Mouse (Mus musculus) spleen, adult 2 months (tissue): ENCODE results near the gene Map3k4. TPM values are rescaled to one million over a fixed set of nuclear protein-coding genes. Genes with fewer than 3 reads are reported as not detected.

Experiments used
- DNase-seq, 2 experiments: peaks; one replicate each; pipeline versions ENCODE4 v3.0.0 to v3.0.0-alpha.2; 2012 to 2021; ENCODE audit warnings: low spot score in 2 of 2, low read depth in 1 of 2
- H3K27ac ChIP-seq: fragments of 200-500 bp; 2 replicates; pipeline ENCODE4 v1.5.1; 2012; ENCODE audit warnings: low read length, inconsistent platforms; ENCODE audit not compliant: insufficient read depth
- H3K27me3 ChIP-seq: fragments of 200-500 bp; 2 replicates; pipeline ENCODE4 v1.6.1; 2012; ENCODE audit warnings: mild to moderate bottlenecking, moderate library complexity, low read length, inconsistent platforms; ENCODE audit not compliant: control insufficient read depth, insufficient read depth
- H3K36me3 ChIP-seq: fragments of 200-500 bp; 2 replicates; pipeline ENCODE4 v1.6.1; 2012; ENCODE audit warnings: mild to moderate bottlenecking, low read length, inconsistent platforms; ENCODE audit not compliant: control insufficient read depth, insufficient read depth
- H3K4me1 ChIP-seq: fragments of 200-500 bp; 2 replicates; pipeline ENCODE4 v1.6.1; 2011; ENCODE audit warnings: inconsistent platforms; ENCODE audit not compliant: control insufficient read depth, insufficient read depth, insufficient read length
- H3K4me3 ChIP-seq: fragments of 200-500 bp; 2 replicates; pipeline ENCODE4 v1.5.1; 2011; ENCODE audit warnings: mild to moderate bottlenecking, inconsistent platforms; ENCODE audit not compliant: insufficient read depth, insufficient read length; ENCODE audit errors: extremely low read depth
- CTCF ChIP-seq: fragments of 200-500 bp; IDR thresholded peaks from 2 replicates; pipeline ENCODE4 v1.5.1; 2011; ENCODE audit warnings: mild to moderate bottlenecking, inconsistent platforms; ENCODE audit not compliant: insufficient read depth, insufficient read length, insufficient replicate concordance; ENCODE audit errors: extremely low read depth
- POLR2A ChIP-seq: fragments of 200-500 bp; IDR thresholded peaks from 2 replicates; pipeline ENCODE4 v1.6.1; 2011; ENCODE audit warnings: low read depth, low read length, inconsistent platforms
- WGBS: fragments of 180-500 bp; shearing (Covaris S2); methylation state at CpG from one replicate; pipeline ENCODE4 v1.1.7; 2018; 5-methylcytosine and 5-hydroxymethylcytosine counted together
- polyA plus RNA-seq: library from polyadenylated mRNA; depleted of rRNA; stranded (reverse); fragments of >200 nt; gene quantifications from 2 replicates; pipeline ENCODE4 v1.2.3, GENCODE M21; 2012

Map3k4 gene
- polyA plus RNA-seq, 1 experiment, result 18.4 TPM

DNA sequence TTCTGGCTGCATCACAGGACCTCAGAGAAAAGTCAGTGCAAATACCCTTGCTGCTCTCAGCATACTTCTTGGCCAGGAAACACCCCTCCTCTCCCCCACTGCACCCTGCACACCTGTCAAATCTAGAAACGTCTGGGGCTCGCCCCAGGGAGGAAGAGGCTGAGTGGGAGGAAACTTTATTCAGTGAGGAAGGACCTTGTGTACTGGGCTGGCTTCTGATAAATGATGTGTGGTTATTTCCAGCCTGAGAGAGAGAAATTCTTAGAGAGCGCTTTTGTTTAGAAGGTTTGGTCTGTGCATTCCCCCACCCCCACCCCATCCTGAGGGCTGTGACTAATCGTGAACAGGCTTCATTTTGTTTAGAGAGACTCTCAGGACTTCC is 112.9 kb downstream of the Map3k4 start:
- Histone ChIP-seq H3K4me1 (peaks cover 8% of the 10 kb centered on the region; the same call in 1 of the 2 replicates), H3K27me3 (no peaks in the 10 kb centered on the region), H3K36me3 (no peaks in the 10 kb centered on the region), H3K27ac (peak overlapping the region; percentile 63), H3K4me3 (no peak overlapping the region)
- TF ChIP-seq POLR2A (no peak), CTCF (no peak)
- WGBS, result 10% methylated on average over 4 of the region's 4 CpGs
- no peak for DNase-seq

DNA sequence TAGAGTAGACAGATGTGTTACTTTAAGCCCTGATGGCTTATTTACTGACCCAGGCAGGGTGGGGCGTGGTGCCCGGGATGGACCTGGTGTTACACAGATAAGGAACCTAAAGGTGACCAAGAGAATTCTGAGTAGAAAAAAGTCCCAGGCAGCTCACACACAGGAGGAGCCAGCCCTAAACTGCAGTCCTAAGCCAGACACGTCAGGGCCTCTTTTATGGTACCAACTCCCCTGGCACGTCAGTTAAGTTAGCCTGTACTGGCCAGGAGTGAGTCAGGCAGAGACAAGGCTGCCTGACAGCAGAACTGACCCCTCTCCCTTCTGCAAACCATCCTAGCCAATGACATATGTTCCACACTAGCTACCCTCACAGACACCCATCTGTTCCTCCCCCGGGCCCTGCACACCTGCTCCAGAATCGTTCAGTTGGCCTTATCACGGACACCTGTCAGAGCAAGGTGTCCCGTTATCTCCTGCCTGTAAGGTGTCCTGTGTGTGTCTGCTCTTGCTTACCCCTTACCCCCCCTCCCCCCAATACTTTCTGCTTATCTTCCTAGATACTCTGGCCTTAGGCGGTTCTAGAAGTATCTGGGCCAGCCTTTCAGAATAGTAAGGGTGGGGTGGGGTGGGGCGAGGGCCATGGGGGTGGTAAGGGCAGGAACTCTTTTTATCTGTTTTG is 113.4 kb downstream of the Map3k4 start:
- Histone ChIP-seq H3K27me3 (no peaks in the 10 kb centered on the region), H3K4me1 (peaks cover 8% of the 10 kb centered on the region; the same call in 1 of the 2 replicates), H3K36me3 (no peaks in the 10 kb centered on the region), H3K27ac (peak overlapping the region; percentile 84; the same call in 1 of the 2 replicates), H3K4me3 (no peak overlapping the region)
- 43% methylated on average over 10 of the region's 10 CpGs for WGBS
- DNase-seq, result no peak
- no peak for TF ChIP-seq CTCF

DNA sequence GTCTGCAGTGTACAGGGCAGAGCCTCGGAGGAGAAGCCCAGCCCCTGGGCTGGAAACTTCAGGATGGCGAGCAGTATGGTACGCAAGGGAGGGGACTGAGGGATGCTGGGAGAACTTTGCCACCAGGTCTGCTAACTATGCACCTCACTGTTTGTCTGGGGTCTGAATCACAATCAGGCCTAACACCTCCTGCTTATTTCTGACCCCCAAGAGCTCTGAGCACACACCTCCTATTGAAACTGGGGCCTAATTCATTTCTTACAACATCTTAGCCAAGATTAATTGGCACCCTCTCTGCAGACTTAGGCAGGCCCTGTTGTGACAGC is 113.9 kb downstream of the Map3k4 start:
- TF ChIP-seq CTCF (no peak), POLR2A (no peak)
- Histone ChIP-seq H3K27me3 (no peaks in the 10 kb centered on the region), H3K36me3 (no peaks in the 10 kb centered on the region), H3K4me1 (peaks cover 8% of the 10 kb centered on the region; the same call in 1 of the 2 replicates), H3K4me3 (no peak overlapping the region), H3K27ac (peak overlapping the region; percentile 43; the same call in 1 of the 2 replicates)
- WGBS, result 85% methylated on average over 3 of the region's 3 CpGs
- DNase-seq, result no peak

DNA sequence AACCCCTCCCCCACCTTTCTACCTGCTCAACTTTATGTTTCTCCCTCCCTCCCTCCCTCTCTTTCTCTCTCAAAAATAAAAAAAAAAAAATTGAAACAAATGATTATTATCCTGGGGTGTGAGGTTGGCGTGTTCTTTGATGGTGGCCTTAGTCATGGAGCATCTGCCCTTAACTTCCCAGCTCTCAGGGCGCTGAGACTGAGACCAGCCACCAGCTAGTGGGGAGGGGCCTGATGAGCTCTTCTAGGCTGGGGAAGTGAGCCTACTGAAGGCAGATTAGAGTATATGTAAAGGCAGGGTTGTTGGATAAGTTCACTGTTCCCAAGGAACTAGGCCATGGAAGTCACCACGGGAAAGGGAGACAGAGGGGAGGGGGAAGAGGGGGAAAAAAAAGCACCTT is 114.3 kb downstream of the Map3k4 start:
- Histone ChIP-seq H3K27ac (peak overlapping the region; percentile 43; the same call in 1 of the 2 replicates), H3K27me3 (no peaks in the 10 kb centered on the region), H3K36me3 (no peaks in the 10 kb centered on the region), H3K4me1 (peaks cover 8% of the 10 kb centered on the region; the same call in 1 of the 2 replicates), H3K4me3 (no peak overlapping the region)
- WGBS, result 73% methylated on average over 3 of the region's 3 CpGs
- no peak for DNase-seq
- TF ChIP-seq CTCF (no peak), POLR2A (no peak)

DNA sequence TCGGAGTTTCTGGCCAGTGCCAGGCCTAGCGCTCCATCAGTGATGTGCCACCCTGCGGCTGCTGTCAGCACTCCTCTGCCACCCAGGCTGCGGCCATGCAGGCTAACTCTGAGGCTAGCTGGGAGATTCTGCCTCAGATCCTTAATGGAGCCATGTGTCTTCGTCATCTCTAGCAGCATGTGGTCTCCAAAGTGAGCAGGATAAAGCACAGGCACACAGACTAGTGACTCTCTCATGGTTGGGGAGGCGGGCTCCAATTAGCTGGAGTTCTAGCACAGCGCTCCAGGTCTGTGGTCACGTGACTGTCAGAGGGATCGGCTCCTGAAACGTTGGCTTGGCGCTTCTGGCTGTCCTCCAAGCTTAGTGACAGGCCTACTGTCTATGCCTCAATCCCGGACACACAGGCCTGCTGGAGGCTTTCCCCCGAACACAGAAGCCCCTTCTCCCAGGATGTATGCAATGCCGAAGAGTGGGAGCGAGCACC is 115.1 kb downstream of the Map3k4 start:
- Histone ChIP-seq H3K36me3 (no peaks in the 10 kb centered on the region), H3K27me3 (no peaks in the 10 kb centered on the region), H3K4me1 (peaks cover 8% of the 10 kb centered on the region; the same call in 1 of the 2 replicates), H3K27ac (no peak overlapping the region; the same call in 1 of the 2 replicates), H3K4me3 (no peak overlapping the region)
- WGBS, result 88% methylated on average over 15 of the region's 15 CpGs
- TF ChIP-seq POLR2A (no peak), CTCF (no peak)
- DNase-seq, result no peak

DNA sequence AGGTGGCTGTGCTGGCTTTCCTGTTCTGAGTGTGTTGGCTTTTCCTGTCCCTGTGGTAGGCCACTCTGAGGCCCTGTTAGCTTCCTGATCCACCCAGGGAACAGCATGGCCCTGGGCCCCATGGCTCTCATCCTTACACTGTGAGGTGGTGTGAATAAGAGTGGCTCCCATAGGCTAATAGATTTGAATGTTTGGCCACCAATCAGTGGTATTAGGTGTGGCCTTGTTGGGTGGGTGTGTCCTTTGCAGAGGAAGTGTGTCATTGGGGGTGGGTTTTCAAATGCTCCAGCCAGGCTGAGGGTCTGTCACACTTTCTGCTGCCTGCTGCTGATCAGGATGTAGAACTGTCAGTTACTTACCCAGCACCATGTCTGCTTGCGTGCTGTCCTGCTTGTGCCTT is 117.5 kb downstream of the Map3k4 start:
- H3K4me1 ChIP-seq, result peaks cover 6% of the 10 kb centered on the region; the same call in 1 of the 2 replicates
- no peak overlapping the region for H3K27ac ChIP-seq
- TF ChIP-seq CTCF (no peak), POLR2A (no peak)
- no peaks in the 10 kb centered on the region for H3K27me3 ChIP-seq
- H3K36me3 ChIP-seq, result no peaks in the 10 kb centered on the region
- no peak overlapping the region for H3K4me3 ChIP-seq
- DNase-seq, result no peak
- WGBS, result 96% methylated on average over 1 of the region's 1 CpGs

DNA sequence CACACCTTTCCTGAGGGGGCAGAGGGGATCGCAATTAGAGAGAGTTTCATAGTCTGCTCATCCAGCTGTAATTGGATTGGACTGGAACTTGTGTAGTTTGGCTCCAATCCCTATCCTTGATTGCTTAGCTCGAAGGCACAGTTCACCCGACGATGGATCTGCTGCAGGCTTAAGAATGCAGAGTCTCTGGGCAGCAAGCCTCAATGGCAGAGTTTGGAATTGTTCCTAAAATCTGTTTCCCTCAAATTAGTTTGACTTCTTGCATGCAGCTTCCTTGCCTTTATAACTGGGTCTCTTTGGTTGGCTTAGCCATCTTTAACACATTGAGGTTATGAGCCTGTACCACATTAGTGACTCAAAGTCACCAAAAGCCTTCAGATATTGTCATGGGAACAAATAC is 118.7 kb downstream of the Map3k4 start:
- WGBS, result 93% methylated on average over 4 of the region's 4 CpGs
- H3K36me3 ChIP-seq, result no peaks in the 10 kb centered on the region
- no peak for DNase-seq
- TF ChIP-seq POLR2A, result no peak
- H3K27ac ChIP-seq, result no peak overlapping the region
- H3K4me1 ChIP-seq, result peaks cover 4% of the 10 kb centered on the region; the same call in 1 of the 2 replicates
- H3K4me3 ChIP-seq, result no peak overlapping the region
- H3K27me3 ChIP-seq, result no peaks in the 10 kb centered on the region
